In the genomic region with DNA sequence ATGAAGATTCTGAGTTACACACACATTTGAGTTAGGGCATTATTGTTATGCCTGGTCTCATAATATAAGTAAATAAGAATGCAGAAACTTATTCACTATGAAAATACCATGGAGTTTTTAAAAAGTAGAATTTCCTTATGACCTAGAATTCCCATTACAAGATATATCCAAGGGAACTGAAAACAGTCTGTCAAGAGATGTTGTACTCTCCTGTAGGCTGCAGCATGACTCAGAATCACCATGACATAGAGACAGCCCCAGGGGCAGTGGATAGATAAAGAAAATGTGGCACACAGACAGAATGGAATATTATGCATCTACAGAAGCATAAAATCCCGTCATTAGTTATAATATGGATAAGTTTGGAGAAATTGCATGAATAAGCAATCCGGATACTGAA, we compare ENCODE assay signal across 17 mouse cellular contexts.
"Had no signal": no experiment of that assay in that cellular context is flagged by ENCODE, and none has a peak within 500 bp of the region (broad histone marks: within the 10 kb centered on the region; RNA-seq: fewer than 3 reads in every experiment).

No protein-coding gene starts in this region.

- H3K36me3 ChIP-seq: neural tube, embryonic 12.5 days; neural tube, embryonic 13.5 days; neural tube, embryonic 15.5 days; stomach, embryonic 15.5 days had no signal

- H3K4me3 ChIP-seq: neural tube, embryonic 12.5 days; neural tube, embryonic 13.5 days; neural tube, embryonic 15.5 days; stomach, embryonic 15.5 days had no signal

- H3K9me3 ChIP-seq: neural tube, embryonic 12.5 days; neural tube, embryonic 13.5 days; neural tube, embryonic 15.5 days; stomach, embryonic 15.5 days had no signal

- DNase-seq: retina, postnatal 1 day; right cerebral cortex, adult 18-20 months; right cerebral cortex, postnatal 14 days; right cerebral cortex, postnatal 25 days; right cerebral cortex, postnatal 4 days; spleen, adult 18-20 months; thymus, adult 18-20 months; thymus, adult 2 months; thymus, postnatal 14 days; thymus, postnatal 25 days; thymus, postnatal 36 days; thymus, postnatal 4 days had no signal

- H3K4me1 ChIP-seq: neural tube, embryonic 12.5 days; stomach, embryonic 15.5 days had no signal

- H3K9ac ChIP-seq: neural tube, embryonic 12.5 days; neural tube, embryonic 13.5 days; neural tube, embryonic 15.5 days; stomach, embryonic 15.5 days had no signal

- H3K27ac ChIP-seq: neural tube, embryonic 12.5 days; neural tube, embryonic 13.5 days; neural tube, embryonic 15.5 days; stomach, embryonic 15.5 days; stomach, postnatal 0 days had no signal

- H3K27me3 ChIP-seq: neural tube, embryonic 12.5 days; stomach, embryonic 15.5 days had no signal

- H3K4me2 ChIP-seq: neural tube, embryonic 12.5 days; neural tube, embryonic 13.5 days; neural tube, embryonic 15.5 days; stomach, embryonic 15.5 days had no signal
